Mouse (Mus musculus) ES-E14 (cell line): ENCODE measurements at regions not wholly inside any gene's neighbourhood (a gene's known extent, or its start where the extent isn't known, plus 50 kb on each side); places are given as distances from the start of the nearest gene placed in this dataset.

Experiments used
- DNase-seq: peaks from one replicate; pipeline ENCODE4 v3.0.0-alpha.2; 2013; ENCODE audit warnings: low read depth, low spot score
- H3K27ac ChIP-seq: 2 replicates; pipeline ENCODE4 v1.5.1; 2012; ENCODE audit warnings: low read depth, mild to moderate bottlenecking, low read length, moderate library complexity, mixed read lengths; ENCODE audit not compliant: poor library complexity, insufficient read depth, severe bottlenecking
- H3K36me3 ChIP-seq: 2 replicates; pipeline ENCODE4 v1.6.1; 2012; ENCODE audit warnings: mild to moderate bottlenecking, low read length, moderate library complexity, mixed read lengths; ENCODE audit not compliant: control insufficient read depth, poor library complexity, insufficient read depth, severe bottlenecking
- H3K4me1 ChIP-seq, 2 experiments: fragments of 150-350 bp in 1 of 2; sonication (generic) in 1 of 2; 2 replicates each; pipeline ENCODE4 v1.6.1; 2012; ENCODE audit warnings: low read length in 2 of 2, mild to moderate bottlenecking in 1 of 2, mixed read lengths in 1 of 2; ENCODE audit not compliant: control insufficient read depth in 2 of 2, insufficient read depth in 2 of 2, poor library complexity in 1 of 2
- H3K4me3 ChIP-seq, 2 experiments: fragments of 150-350 bp in 1 of 2; sonication (generic) in 1 of 2; 2 replicates each; pipeline ENCODE4 v1.5.1; 2012; ENCODE audit warnings: low read length in 2 of 2, low read depth in 1 of 2, mild to moderate bottlenecking in 1 of 2, mixed read lengths in 1 of 2; ENCODE audit not compliant: insufficient read depth in 1 of 2, poor library complexity in 1 of 2, severe bottlenecking in 1 of 2
- H3K9ac ChIP-seq: 2 replicates; pipeline ENCODE4 v1.6.1; 2012; ENCODE audit warnings: low read depth, mild to moderate bottlenecking, low read length, mixed read lengths; ENCODE audit not compliant: poor library complexity, insufficient read depth, severe bottlenecking
- H3K9me3 ChIP-seq: fragments of 150-350 bp; sonication (generic); 2 replicates; pipeline ENCODE4 v1.6.1; 2012; ENCODE audit warnings: low read depth, mild to moderate bottlenecking, low read length; ENCODE audit not compliant: control insufficient read depth, insufficient read depth
- CHD2 ChIP-seq: IDR thresholded peaks from 2 replicates; pipeline ENCODE4 v1.6.1; 2014; ENCODE audit warnings: mild to moderate bottlenecking, low read depth, low read length, inconsistent platforms
- HCFC1 ChIP-seq: IDR thresholded peaks from 2 replicates; pipeline ENCODE4 v1.6.1; 2012; ENCODE audit warnings: low read length, inconsistent platforms, borderline replicate concordance; ENCODE audit not compliant: insufficient read depth
- MAFK ChIP-seq: IDR thresholded peaks from 2 replicates; pipeline ENCODE4 v1.6.1; 2014; ENCODE audit warnings: mild to moderate bottlenecking, low read depth, low read length, inconsistent platforms; ENCODE audit not compliant: insufficient read depth
- ZC3H11A ChIP-seq: IDR thresholded peaks from 2 replicates; pipeline ENCODE4 v1.6.1; 2012; ENCODE audit warnings: low read depth, mild to moderate bottlenecking, inconsistent platforms, low read length, borderline replicate concordance
- ZNF384 ChIP-seq: IDR thresholded peaks from 2 replicates; pipeline ENCODE4 v1.6.1; 2012; ENCODE audit warnings: low read depth, low read length, inconsistent platforms
- in situ Hi-C, 2 experiments: fragments of 600-800 bp; cut with MboI; formaldehyde crosslinking; loops; one replicate each; pipeline ENCODE4 v1.15.1; 2025; ENCODE audit warnings: low sequenced_read_pairs in 2 of 2, inconsistent platforms in 1 of 2; ENCODE audit not compliant: unreplicated experiment in 2 of 2

DNA sequence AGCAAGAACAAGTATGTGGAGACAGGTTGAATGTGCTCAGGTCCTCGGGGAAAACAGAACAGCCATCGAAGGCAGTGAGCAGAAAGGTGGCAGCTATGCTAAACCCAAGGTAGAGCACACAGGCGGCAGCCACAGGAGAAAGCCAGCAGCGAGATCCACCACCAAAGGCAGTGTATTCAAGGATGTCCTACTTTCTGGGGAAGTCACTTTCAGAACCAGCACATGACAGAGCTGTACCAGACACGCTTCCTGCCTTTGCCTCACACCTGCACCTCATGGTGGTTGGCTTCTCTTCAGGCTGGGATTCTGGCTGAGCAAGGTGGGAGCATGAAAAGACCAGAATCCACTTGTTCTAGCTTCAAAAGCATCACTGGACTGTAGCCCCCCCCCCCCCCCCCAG, 168.0 kb downstream of the Cdh26 start:
- TF ChIP-seq ZC3H11A (no peak), ZNF384 (no peak), HCFC1 (no peak), CHD2 (no peak), MAFK (no peak)
- no peak overlapping the region for H3K9ac ChIP-seq
- peaks cover 3 to 17% of the 10 kb centered on the region in 2 experiments for H3K4me1 ChIP-seq
- DNase-seq = no peak
- no peaks in the 10 kb centered on the region; the same call in 1 of the 2 replicates for H3K36me3 ChIP-seq
- in situ Hi-C loops = no loop called here
- no peaks in the 10 kb centered on the region for H3K9me3 ChIP-seq
- H3K4me3 ChIP-seq = no peak overlapping the region
- H3K27ac ChIP-seq = no peak overlapping the region

DNA sequence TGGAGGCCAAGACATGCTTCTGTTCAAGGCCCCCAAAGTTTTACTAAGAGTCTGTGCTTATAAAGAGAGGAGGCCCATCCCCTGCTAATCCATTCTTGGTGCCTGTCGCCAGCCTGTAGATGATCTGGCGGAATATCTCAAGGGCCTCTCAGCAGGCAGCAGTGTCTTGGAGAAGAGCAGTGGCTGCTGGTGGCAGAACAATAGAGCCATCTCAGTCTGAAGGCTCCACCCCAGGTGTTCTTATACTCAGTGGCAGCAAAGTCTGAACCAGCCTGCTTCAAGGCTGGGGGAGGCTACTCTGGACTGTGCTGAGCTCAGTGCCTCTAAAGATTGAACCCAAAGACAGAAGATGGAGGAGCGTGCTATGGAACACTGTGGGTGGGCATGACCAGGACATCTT, 168.5 kb downstream of the Cdh26 start:
- no peaks in the 10 kb centered on the region for H3K9me3 ChIP-seq
- H3K27ac ChIP-seq = no peak overlapping the region
- peaks cover 2 to 17% of the 10 kb centered on the region in 2 experiments; a peak in 3 of 4 replicates for H3K4me1 ChIP-seq
- no peaks in the 10 kb centered on the region; the same call in 1 of the 2 replicates for H3K36me3 ChIP-seq
- no peak overlapping the region for H3K4me3 ChIP-seq
- H3K9ac ChIP-seq = no peak overlapping the region
- no peak for DNase-seq
- in situ Hi-C loops = no loop called here
- no peak for TF ChIP-seq CHD2
- TF ChIP-seq ZC3H11A = no peak
- no peak for TF ChIP-seq MAFK
- TF ChIP-seq ZNF384 = no peak
- TF ChIP-seq HCFC1 = no peak

DNA sequence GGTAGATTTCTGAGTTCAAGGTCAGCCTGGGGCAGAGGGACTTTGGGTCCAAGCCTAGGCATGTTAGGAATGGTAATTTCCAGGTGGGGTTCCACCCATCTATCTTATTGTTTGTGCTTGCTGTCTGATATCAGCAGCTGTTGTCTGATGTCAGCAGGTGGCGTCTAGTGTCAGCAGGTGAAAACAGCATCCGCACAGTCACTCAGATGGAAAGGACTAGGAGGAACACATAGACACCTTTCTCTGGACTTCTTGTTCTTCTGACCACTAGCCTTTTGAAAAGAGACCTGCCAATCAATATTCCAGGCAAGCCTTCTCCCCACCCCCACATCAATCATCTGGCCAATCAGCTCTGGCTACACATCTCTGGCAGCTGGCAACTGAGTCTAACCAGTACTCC, 173.1 kb downstream of the Cdh26 start:
- DNase-seq = no peak
- Histone ChIP-seq H3K36me3 (no peaks in the 10 kb centered on the region; the same call in 1 of the 2 replicates), H3K27ac (no peak overlapping the region), H3K4me1 (peaks cover 0 to 5% of the 10 kb centered on the region in 2 experiments; a peak in 2 of 4 replicates), H3K9me3 (no peaks in the 10 kb centered on the region), H3K9ac (no peak overlapping the region), H3K4me3 (no peak overlapping the region)
- in situ Hi-C loops = no loop called here
- TF ChIP-seq ZNF384 (no peak), ZC3H11A (no peak), MAFK (no peak), HCFC1 (no peak)

DNA sequence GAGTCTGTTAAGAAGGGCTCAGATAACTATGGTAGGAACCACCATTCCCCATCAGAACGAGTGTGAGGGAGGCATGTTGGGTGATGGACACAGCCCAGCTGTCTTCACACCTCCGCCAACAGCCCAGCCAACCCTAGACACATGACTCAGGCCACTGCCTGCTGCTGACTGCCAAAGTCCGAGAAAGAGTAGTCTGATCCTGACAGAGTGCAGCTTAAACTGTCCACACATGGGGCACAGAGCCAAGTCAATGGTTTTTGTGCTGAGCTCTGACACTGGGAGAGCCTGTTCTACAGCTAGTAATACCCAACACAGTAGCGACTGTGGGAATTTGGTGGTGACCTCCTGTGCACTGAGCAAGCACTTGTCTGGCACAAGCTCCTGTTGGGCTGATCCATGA, 176.4 kb downstream of the Cdh26 start:
- Histone ChIP-seq H3K9me3 (no peaks in the 10 kb centered on the region), H3K4me1 (peaks cover 0 to 5% of the 10 kb centered on the region in 2 experiments; a peak in 3 of 4 replicates), H3K9ac (no peak overlapping the region), H3K36me3 (no peaks in the 10 kb centered on the region; the same call in 1 of the 2 replicates), H3K4me3 (no peak overlapping the region), H3K27ac (no peak overlapping the region)
- DNase-seq = no peak
- in situ Hi-C loops = no loop called here
- TF ChIP-seq ZNF384 = no peak
- TF ChIP-seq HCFC1 = no peak
- TF ChIP-seq CHD2 = no peak
- TF ChIP-seq ZC3H11A = no peak
- no peak for TF ChIP-seq MAFK

DNA sequence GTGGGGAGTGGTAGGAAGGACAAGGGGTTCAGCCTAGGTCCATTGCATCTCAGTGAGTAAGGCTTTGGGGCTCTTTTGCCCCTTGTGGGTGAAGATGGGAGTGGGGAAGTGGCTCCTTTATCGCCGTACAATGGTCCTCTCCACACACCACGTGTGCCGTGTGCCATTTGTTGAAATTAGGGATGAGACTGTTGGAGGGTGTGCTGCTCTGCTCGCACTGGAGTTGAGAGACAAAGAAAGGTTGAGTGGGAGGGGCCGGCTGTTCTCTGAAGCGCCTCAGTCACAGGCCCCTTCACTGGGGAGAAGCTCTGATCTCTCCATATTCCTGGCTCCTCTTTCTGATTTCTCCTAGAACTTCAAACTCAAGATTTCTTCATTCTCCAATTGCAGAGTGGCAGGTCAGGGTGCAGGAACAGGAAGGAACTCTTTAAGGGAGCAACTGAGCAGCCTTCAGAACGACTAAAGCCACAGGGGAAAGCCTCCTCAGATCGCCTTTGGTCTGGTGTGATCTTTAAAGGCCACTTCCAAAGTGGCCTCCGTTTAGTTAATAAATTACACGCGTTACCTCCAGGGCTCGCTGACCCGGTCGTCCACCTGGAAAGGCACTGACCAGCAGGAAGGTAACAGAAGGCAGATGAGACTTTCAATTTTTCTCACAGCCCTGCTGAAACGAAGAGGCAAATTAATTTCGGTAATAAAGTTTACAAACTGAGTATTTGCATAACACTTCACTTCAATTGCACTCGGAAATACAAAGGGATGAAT, 180.1 kb downstream of the Cdh26 start:
- TF ChIP-seq MAFK (no peak), CHD2 (no peak), ZC3H11A (no peak), HCFC1 (no peak), ZNF384 (no peak)
- H3K27ac ChIP-seq = no peak overlapping the region

More for the DNA sequence above, 180.1 kb downstream of the Cdh26 start:
- in situ Hi-C loops = no loop called here
- H3K4me1 ChIP-seq = no peaks in the 10 kb centered on the region; a peak in 2 of 4 replicates
- H3K4me3 ChIP-seq = no peak overlapping the region
- H3K9me3 ChIP-seq = no peaks in the 10 kb centered on the region
- no peak overlapping the region for H3K9ac ChIP-seq
- DNase-seq = no peak
- H3K36me3 ChIP-seq = no peaks in the 10 kb centered on the region
